Mouse (Mus musculus): ENCODE results near the gene Oaz1.

Gene Oaz1

DNA sequence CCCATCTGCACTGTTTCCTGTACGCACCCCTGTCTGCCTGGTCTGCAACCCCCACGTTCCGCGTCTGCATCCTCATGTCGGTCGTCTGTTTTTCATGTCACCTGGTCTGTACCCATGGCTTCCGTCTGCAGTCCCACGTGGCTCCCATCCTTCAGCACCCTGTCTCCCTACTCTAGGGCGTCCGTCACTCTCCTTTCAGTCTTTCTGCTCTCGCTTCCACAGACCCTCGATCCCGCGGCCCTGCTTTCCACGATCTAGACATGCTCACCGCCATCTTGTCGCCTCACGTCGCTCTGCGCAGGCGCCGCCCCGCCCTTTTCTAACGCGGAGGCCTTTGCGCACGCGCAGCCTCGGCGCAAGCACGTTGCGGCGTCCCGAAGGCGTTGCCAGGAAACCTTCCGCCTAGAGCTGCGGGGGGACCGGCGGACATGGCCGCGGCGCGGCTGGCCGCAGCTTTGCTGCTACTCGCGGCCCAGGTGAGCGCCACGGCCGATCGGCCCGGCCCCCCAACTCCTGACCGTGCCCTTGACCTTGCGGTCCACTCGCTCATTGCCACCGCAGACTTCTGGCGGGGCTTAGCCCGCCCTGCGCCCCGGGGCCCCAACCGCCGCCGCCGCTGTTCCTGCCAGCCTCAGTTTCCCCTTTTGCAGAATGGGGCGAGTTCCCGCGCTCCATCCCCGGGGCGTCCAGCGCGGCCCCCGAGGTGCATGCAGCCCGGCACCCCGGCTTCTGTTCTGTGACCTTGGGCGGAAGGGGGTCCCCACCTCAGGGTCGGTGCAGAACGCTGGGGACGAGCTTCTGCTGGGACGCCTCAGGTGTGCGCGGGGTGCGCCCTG lies 28.7 kb downstream of the Oaz1 start, which contains the start of the genes Lsm7 and Sppl2b:
TSS of gene Lsm7 (minus strand) at position 297 of the 836 bp plus-strand sequence.
TSS of gene Sppl2b (plus strand) at position 363 of the 836 bp plus-strand sequence.
- DNase-seq: peak; percentile 97

- peak; percentile 62 for DNase-seq
Measured at GRCm38 (mm10) chr10:80855749-80856073, 29.3 kb downstream of the Oaz1 start.

GRCm38 (mm10) chr10:80856267-80856666 lies 29.8 kb downstream of the Oaz1 start:
- no peak for DNase-seq

DNA sequence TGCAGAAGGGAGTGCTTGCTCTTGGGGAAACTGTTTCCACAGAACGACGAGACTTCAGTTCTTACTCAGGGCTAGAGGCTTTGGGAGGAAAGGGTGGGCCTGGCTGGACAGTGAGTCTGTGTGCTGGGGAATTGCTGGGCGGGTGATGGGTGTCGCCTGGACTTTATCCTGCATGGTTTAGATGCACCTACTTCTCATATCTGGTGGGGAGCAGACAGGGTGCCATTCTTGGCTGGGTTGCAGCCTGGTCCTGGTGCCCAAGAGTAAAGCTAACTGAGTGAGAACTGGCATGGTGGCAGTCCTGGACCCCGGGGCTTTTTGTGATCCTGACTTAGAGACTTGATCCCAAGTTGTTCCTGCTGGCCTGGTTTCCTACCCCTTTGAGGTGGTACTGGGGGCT lies 30.5 kb downstream of the Oaz1 start:
- no peak for DNase-seq

DNA sequence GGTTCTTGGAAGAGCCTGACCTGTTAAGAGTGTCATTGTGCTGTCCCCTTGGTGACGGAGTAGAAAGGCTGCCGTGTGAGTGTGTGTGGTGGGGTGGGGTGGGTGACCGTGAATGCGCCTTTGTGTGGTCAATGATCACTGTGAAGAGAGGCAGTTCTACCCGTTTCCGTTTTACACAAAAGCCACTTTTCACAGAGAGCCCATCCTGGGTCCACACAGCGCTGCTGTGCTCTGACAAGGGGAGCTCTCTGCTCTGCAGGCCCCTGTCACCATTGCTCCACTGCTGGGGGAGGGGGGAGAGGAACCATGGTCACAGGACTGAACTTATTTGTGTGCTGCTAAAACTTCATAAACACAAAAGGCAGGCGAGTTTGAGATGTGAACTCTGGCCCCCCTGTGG lies 30.9 kb downstream of the Oaz1 start:
- no peak for DNase-seq

- no peak for DNase-seq
Measured at GRCm38 (mm10) chr10:80857848-80858247, 31.4 kb downstream of the Oaz1 start.

GRCm38 (mm10) chr10:80858350-80858935 lies 32.0 kb downstream of the Oaz1 start:
- no peak for DNase-seq

DNA sequence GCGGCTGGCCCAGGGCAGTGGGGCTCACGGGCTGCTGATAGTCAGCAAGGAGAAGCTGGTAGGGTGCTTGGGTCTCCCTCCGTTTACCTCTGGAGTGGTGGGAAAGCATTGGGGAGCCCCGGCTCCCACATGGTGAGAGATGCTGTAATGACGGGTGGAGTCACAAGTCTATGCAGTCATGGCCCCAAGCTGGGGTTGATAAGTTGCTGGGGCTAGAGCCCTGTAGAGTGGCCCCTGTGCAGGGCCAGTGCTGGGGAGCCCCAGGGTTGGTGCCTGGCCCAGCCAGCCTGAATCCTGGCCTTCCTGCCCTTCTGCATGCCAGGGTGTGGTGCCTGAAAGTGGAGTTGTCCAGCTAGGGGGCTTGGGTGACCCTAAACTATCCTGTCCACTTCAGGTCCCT lies 35.8 kb downstream of the Oaz1 start:
- no peak for DNase-seq

DNA sequence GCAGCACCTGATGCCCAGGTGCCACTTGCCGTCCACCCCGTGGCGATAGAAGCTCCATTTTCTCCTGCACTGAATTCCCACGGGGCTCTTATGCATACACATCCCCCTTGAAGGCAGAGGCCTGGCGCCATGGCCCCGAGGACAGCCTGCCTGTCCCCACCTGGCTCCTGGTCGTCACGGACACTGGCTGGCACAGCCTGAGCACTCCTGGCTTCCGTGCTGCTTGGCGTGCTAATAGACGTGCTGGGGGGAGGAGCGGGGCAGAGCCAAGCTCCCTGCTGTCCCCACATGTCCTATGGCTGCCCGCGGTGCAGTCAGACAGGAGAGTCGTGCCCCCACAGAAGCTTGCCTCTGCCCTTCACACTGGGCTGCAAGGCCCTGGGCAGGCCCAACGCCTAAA lies 38.0 kb downstream of the Oaz1 start:
- peak; percentile 79 for DNase-seq

DNA sequence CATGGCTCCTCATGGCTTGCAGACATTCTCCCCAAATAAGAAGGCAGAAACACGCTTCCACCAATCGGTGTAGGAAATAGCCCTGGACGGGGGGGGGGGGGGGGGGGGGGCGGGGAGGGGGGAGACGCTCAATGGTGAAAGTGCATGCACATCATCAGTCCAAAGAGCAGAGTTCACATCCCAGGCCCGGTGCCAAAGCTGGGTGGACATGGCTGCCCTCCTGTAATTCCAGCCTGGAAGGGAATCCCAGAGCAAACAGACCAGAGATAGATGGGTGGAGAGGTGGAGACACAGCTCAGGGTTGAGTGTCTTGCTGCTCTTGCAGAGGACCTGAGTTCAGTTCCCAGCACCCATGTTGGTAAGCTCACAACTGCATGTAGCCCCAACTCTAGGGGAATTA lies 44.5 kb downstream of the Oaz1 start:
- DNase-seq: no peak

GRCm38 (mm10) chr10:80871581-80871980 lies 45.1 kb downstream of the Oaz1 start, which contains the start of gene Tmprss9:
Gene Tmprss9 (plus strand): TSS chr10:80871848.
- no peak for DNase-seq

DNA sequence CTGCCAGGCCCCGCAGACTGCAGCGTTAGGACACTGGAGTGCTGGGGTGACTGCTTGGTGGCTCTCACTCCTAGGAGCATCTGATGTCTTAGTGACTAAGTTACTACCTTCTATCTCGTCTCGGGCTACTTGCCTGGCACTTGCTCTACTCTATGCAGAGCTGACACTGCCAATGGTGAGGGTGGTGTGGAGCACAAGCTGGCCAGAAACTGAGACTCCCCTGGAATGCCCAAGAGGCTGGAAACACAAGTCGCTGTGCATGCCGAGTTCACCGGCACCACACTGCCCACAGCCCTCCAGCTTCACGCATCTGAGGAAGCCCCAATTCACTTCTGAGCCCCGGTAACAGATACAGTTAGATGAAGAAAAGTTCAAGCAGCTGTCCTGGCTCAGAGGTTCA lies 47.6 kb downstream of the Oaz1 start:
- DNase-seq: no peak

DNA sequence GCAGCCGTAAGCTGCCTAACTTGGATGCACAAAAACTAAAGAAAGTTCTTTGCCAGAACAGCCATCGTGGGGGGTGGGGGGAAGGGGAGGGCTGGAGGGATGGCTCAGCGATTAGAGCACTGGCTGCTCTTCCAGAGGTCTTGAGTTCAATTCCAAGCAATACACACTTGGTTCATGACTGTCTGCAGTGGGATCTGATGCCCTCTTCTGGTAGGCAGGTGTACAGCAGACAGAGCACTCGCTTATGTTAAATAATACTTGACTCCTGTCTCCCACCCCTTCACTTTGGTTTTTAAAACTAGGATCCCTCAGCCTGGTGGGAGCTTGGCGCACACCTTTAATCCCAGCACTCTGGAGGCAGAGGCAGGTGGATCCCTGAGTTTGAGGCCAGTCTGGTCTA lies 49.6 kb downstream of the Oaz1 start:
- DNase-seq: no peak

DNA sequence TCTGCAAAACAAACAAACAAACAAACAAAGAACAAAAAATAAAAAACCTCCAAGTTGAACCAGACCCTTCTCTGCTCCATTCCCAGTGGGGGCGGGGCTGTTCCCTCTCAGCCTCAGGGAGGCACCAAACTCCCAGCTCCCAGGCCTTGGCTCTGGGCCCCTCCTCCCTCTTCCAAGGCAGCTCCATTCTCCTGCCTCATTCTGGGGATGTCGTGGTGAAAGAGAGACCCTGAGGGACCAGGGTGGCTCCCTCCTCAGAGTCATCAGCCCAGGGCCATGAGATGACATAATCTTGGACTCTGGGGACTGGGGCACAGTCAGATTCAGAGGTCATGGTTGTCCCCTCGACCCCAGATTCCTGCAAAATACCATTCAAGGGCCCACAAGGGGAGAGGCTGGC lies 50.1 kb downstream of the Oaz1 start:
- DNase-seq: no peak

All from cerebellum, adult 11 months (tissue).